Mouse (Mus musculus) lung, embryonic 14.5 days (tissue): ENCODE data around the gene Sesn3. TPM values are rescaled to one million over a fixed set of nuclear protein-coding genes. Genes with fewer than 3 reads are reported as not detected.
"Not testable (repeated sequence)": the region's sequence is repeated elsewhere in the genome, so short reads cannot be mapped to it uniquely, and the experiment has no call there.

ENCODE experiments used
- ATAC-seq: fragments of 200-750 bp; cut with Nextera tagmentation; 2 replicates; pipeline ENCODE4 v1.8.0; 2017; ENCODE audit warnings: mild to moderate bottlenecking, moderate TSS enrichment, moderate library complexity; ENCODE audit not compliant: insufficient read depth
- DNase-seq: peaks from one replicate; pipeline ENCODE4 v3.0.0-alpha.2; 2015
- H3K27ac ChIP-seq: fragments of 300-500 bp; sonication (generic); 2 replicates; pipeline ENCODE4 v1.5.1; 2014; ENCODE audit warnings: low read depth, mild to moderate bottlenecking, moderate library complexity
- H3K27me3 ChIP-seq: fragments of 300-500 bp; sonication (generic); 2 replicates; pipeline ENCODE4 v1.6.1; 2014; ENCODE audit warnings: low read length, control low read depth; ENCODE audit not compliant: insufficient read depth
- H3K36me3 ChIP-seq: fragments of 300-500 bp; sonication (generic); 2 replicates; pipeline ENCODE4 v1.6.1; 2014; ENCODE audit warnings: control low read depth; ENCODE audit not compliant: insufficient read depth
- H3K4me1 ChIP-seq: fragments of 300-500 bp; sonication (generic); 2 replicates; pipeline ENCODE4 v1.6.1; 2014; ENCODE audit warnings: antibody characterized with exemption, control low read depth; ENCODE audit not compliant: insufficient read depth
- H3K4me2 ChIP-seq: fragments of 300-500 bp; sonication (generic); 2 replicates; pipeline ENCODE4 v1.6.1; 2014; ENCODE audit warnings: mild to moderate bottlenecking
- H3K4me3 ChIP-seq: fragments of 300-500 bp; sonication (generic); 2 replicates; pipeline ENCODE4 v1.5.1; 2014; ENCODE audit warnings: low read depth, low read length
- H3K9ac ChIP-seq: fragments of 300-500 bp; sonication (generic); 2 replicates; pipeline ENCODE4 v1.6.1; 2014
- H3K9me3 ChIP-seq: fragments of 300-500 bp; sonication (generic); 2 replicates; pipeline ENCODE4 v1.6.1; 2016; ENCODE audit warnings: low read depth, low read length, control low read depth
- CTCF ChIP-seq: IDR thresholded peaks from 2 replicates; pipeline ENCODE4 v1.5.1; 2016; ENCODE audit warnings: antibody characterized with exemption, low read depth
- WGBS: fragments of 180-500 bp; shearing (Covaris S2); extraction: QIAGEN DNeasy Blood & Tissue Kit; methylation state at CpG from one replicate; pipeline ENCODE4 v1.1.7; 2014; 5-methylcytosine and 5-hydroxymethylcytosine counted together
- polyA plus RNA-seq: library from polyadenylated mRNA; unstranded; fragments of >200 nt; fragmentation: Nextera tagmentation; extraction: Ambion mirVana; gene quantifications from 2 replicates; pipeline ENCODE4 v1.2.1, GENCODE M21; 2014

Sesn3 gene
- polyA plus RNA-seq, 1 experiment from 2014 or later, result 23.5 TPM

- WGBS, result 69% methylated on average over 3 of the region's 3 CpGs
- no peak overlapping the region for H3K27ac ChIP-seq
- H3K4me1 ChIP-seq, result peaks cover 3% of the 10 kb centered on the region; the same call in 1 of the 2 replicates
- ATAC-seq, result no peak
- DNase-seq, result no peak
- H3K36me3 ChIP-seq, result peaks cover 6% of the 10 kb centered on the region
- no peak overlapping the region for H3K4me3 ChIP-seq
- H3K9me3 ChIP-seq, result no peaks in the 10 kb centered on the region
- H3K9ac ChIP-seq, result no peak overlapping the region
- no peak overlapping the region for H3K4me2 ChIP-seq
- no peak for TF ChIP-seq CTCF
- H3K27me3 ChIP-seq, result no peaks in the 10 kb centered on the region
These were observed 62.0 kb downstream of the Sesn3 start for GRCm38 (mm10) chr9:14336901-14337300.

- Histone ChIP-seq H3K9ac (no peak overlapping the region), H3K9me3 (no peaks in the 10 kb centered on the region), H3K4me2 (no peak overlapping the region), H3K36me3 (no peaks in the 10 kb centered on the region), H3K27me3 (no peaks in the 10 kb centered on the region), H3K27ac (peak overlapping the region; percentile 9; the same call in 1 of the 2 replicates), H3K4me3 (no peak overlapping the region), H3K4me1 (peaks cover 3% of the 10 kb centered on the region; the same call in 1 of the 2 replicates)
- peak; percentile 63 for DNase-seq
- ATAC-seq, result peak; percentile 48; the same call in 1 of the 2 replicates
- no peak for TF ChIP-seq CTCF
- WGBS, result 28% methylated on average over 3 of the region's 3 CpGs
These were observed 63.8 kb downstream of the Sesn3 start for GRCm38 (mm10) chr9:14338701-14339100.

- Histone ChIP-seq H3K36me3 (no peaks in the 10 kb centered on the region), H3K9me3 (no peaks in the 10 kb centered on the region), H3K4me1 (peaks cover 3% of the 10 kb centered on the region; the same call in 1 of the 2 replicates), H3K27me3 (no peaks in the 10 kb centered on the region), H3K9ac (no peak overlapping the region), H3K4me2 (no peak overlapping the region), H3K27ac (no peak overlapping the region), H3K4me3 (no peak overlapping the region)
- DNase-seq (peak; percentile 87), ATAC-seq (peak; percentile 50)
- 59% methylated on average over 4 of the region's 4 CpGs for WGBS
- peak; percentile 92 for TF ChIP-seq CTCF
These were observed 67.3 kb downstream of the Sesn3 start for GRCm38 (mm10) chr9:14342041-14342668.

- H3K4me3 ChIP-seq, ATAC-seq, H3K9me3 ChIP-seq, H3K27ac ChIP-seq, H3K36me3 ChIP-seq, H3K9ac ChIP-seq, DNase-seq, H3K27me3 ChIP-seq, H3K4me1 ChIP-seq, H3K4me2 ChIP-seq: not testable (repeated sequence)
- 93% methylated on average over 4 of the region's 4 CpGs for WGBS
These were observed 71.0 kb downstream of the Sesn3 start for GRCm38 (mm10) chr9:14345866-14346265.

GRCm38 (mm10) chr9:14348416-14348815, 73.5 kb downstream of the Sesn3 start:
- no peak overlapping the region for H3K4me2 ChIP-seq
- peak; percentile 58 for TF ChIP-seq CTCF
- no peak overlapping the region for H3K27ac ChIP-seq
- H3K9ac ChIP-seq, result no peak overlapping the region
- DNase-seq, result peak; percentile 51
- H3K4me3 ChIP-seq, result no peak overlapping the region
- no peaks in the 10 kb centered on the region for H3K9me3 ChIP-seq
- H3K27me3 ChIP-seq, result no peaks in the 10 kb centered on the region
- 46% methylated on average over 4 of the region's 4 CpGs for WGBS
- ATAC-seq, result no peak
- no peaks in the 10 kb centered on the region for H3K36me3 ChIP-seq
- H3K4me1 ChIP-seq, result no peaks in the 10 kb centered on the region

GRCm38 (mm10) chr9:14349380-14349779, 74.5 kb downstream of the Sesn3 start:
- ATAC-seq, result no peak
- 79% methylated on average over 5 of the region's 5 CpGs for WGBS

GRCm38 (mm10) chr9:14350787-14351186, 75.9 kb downstream of the Sesn3 start:
- H3K4me3 ChIP-seq, result no peak overlapping the region
- H3K27ac ChIP-seq, result no peak overlapping the region
- H3K27me3 ChIP-seq, result no peaks in the 10 kb centered on the region
- no peak overlapping the region for H3K9ac ChIP-seq
- 58% methylated on average over 2 of the region's 2 CpGs for WGBS
- ATAC-seq, result no peak
- no peaks in the 10 kb centered on the region for H3K4me1 ChIP-seq
- no peak for TF ChIP-seq CTCF
- H3K9me3 ChIP-seq, result no peaks in the 10 kb centered on the region
- no peaks in the 10 kb centered on the region for H3K36me3 ChIP-seq
- no peak overlapping the region for H3K4me2 ChIP-seq
- no peak for DNase-seq

More at GRCm38 (mm10) chr9:14349380-14349779, 74.5 kb downstream of the Sesn3 start:
- no peak overlapping the region for H3K9ac ChIP-seq
- no peak overlapping the region for H3K27ac ChIP-seq
- TF ChIP-seq CTCF, result no peak
- H3K36me3 ChIP-seq, result no peaks in the 10 kb centered on the region
- DNase-seq, result no peak
- no peaks in the 10 kb centered on the region for H3K27me3 ChIP-seq
- H3K4me2 ChIP-seq, result no peak overlapping the region
- H3K9me3 ChIP-seq, result no peaks in the 10 kb centered on the region
- no peak overlapping the region for H3K4me3 ChIP-seq
- H3K4me1 ChIP-seq, result no peaks in the 10 kb centered on the region
